Mouse (Mus musculus): ENCODE results near the gene Dmrta2.

Dmrta2 gene

GRCm38 (mm10) chr4:109979461-109980320 is 1.8 kb downstream of the Dmrta2 start:
- no peak for DNase-seq (ENCODE audit: low read depth, low spot score)

- DNase-seq (ENCODE audit: low read depth, low spot score) = no peak
These were observed 2.6 kb downstream of the Dmrta2 start for GRCm38 (mm10) chr4:109980321-109981082.

DNA sequence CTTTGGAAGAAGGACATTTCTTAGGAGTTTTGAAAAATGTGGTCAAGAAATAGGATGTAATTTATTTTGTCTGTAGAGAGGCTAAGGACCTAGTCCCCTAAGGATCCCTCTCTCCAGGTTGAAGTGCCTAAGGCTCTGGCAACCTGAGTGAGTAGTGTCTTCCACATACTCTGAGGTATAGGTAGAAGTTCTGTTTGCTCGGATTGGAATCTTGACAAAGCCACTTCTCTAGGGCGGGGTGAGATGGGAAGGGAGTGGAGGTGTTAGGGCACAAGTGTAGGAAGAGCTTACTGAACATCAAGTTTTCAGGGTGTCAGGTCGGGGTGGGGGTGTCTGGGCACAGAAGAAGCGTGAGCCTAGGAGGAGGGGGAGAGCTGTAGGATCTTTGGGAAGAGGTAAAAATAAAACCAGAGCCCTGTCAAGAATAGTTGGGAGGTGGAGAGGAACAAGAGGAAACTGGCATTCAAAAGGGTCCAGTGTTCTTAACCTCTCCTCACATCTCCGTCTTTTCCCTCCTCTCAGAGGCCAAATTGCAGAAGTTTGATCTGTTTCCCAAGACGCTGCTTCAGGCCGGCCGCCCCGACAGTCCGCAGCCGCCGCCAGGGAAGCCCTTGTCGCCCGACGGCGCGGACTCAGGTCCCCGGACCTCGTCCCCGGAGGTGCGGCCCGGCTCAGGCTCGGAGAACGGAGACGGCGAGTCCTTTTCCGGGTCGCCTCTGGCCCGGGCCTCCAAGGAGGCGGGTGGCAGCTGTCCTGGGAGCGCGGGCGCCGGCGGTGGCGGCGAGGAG is 3.4 kb downstream of the Dmrta2 start:
- DNase-seq (ENCODE audit: low read depth, low spot score) = no peak

DNA sequence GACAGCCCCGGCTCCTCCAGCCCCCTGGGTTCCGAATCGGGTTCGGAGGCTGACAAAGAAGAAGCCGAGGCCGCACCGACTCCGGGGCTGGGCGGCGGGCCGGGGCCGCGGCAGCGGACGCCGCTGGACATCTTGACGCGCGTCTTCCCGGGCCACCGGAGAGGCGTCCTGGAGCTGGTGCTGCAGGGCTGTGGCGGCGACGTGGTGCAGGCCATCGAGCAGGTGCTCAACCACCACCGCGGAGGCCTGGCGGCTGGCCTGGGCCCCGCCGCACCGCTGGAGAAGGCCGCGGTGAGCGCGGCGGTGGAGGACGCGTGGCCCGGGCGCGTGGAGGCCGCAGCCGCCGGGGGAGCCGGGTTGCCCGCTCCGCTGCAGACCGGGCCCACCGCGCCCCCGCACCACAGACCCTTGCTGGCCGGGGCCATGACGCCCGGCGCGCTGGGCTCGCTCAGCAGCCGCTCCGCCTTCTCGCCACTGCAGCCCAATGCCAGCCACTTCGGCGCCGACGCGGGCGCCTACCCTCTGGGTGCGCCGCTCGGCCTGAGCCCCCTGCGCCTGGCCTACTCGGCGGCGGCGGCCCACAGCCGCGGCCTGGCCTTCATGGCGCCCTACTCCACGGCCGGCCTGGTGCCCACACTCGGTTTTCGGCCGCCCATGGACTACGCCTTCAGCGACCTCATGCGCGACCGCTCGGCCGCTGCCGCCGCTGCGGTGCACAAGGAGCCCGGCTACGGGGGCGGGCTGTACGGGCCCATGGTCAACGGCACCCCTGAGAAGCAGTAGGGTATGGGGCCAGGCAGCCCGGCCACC is 4.2 kb downstream of the Dmrta2 start:
- no peak for DNase-seq (ENCODE audit: low read depth, low spot score)

DNA sequence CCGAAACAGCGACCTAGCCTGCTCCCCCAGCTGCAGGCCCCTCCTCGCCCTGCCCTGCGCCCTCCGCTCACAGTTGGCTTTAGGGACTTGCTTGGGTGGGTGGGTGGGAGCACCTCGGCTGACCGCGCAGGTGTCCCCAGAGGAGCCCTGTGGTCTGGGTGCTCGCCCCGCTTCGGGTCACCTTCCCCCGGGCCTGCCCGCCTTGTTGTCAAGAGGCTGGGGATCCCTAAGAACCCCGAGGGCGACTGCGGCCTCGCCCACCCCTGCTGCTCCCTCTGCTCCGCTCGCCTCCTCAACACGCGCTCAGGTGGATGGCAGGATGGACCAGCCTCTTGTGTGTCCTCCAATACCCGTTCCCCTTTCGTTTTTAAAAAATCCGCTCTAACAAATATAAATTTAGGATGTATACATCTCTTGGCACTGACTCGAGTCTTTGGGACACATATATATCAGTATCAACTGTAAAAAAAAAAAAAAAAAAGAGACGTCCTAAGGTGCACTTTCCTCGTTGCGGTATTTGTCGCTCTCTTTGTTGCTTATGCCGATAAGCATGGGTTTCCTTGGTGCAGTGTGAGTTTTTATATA is 4.9 kb downstream of the Dmrta2 start:
- no peak for DNase-seq (ENCODE audit: low read depth, low spot score)

DNA sequence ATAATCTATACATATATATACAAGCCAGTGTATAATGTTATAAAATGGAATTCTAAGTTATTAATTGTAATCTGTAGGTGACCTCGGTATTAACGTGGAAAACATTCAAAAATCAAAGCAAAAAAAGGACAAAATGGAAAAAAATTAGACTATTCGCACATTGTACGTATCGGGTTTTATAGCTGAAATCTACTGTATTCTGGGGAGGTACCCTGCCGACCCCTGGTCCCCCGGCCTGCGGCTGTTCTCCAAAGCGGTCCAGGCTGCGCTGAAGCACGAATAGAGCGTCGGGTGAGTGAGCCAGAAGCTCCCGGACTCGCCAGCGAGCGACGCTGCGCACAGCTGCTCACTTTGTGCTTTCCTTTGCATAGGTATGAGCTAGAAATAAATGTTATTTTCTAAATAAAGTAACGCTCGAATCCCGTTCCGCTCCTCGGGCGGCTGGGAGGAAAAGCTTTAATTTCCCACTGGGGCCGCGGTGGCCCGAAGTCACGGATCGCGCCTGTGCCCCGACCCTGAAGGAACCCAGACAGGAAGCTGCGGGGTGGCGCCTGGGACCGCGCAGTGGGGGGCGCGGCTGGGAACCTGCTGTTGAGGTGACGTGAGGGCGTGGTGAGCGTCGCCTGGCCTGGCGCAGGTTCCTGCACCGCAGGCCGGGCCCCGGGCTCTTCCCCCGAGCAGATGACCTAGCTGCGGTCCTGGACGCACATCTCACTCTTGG is 5.6 kb downstream of the Dmrta2 start:
- no peak for DNase-seq (ENCODE audit: low read depth, low spot score)

- DNase-seq (ENCODE audit: low read depth, low spot score) = no peak
These were observed 6.2 kb downstream of the Dmrta2 start for GRCm38 (mm10) chr4:109984011-109984411.

GRCm38 (mm10) chr4:109984496-109985423 is 6.9 kb downstream of the Dmrta2 start:
- no peak for DNase-seq (ENCODE audit: low read depth, low spot score)

- no peak for DNase-seq (ENCODE audit: low read depth, low spot score)
These were observed 7.7 kb downstream of the Dmrta2 start for GRCm38 (mm10) chr4:109985424-109986172.

- no peak for DNase-seq (ENCODE audit: low read depth, low spot score)
These were observed 8.4 kb downstream of the Dmrta2 start for GRCm38 (mm10) chr4:109986301-109986700.

DNA sequence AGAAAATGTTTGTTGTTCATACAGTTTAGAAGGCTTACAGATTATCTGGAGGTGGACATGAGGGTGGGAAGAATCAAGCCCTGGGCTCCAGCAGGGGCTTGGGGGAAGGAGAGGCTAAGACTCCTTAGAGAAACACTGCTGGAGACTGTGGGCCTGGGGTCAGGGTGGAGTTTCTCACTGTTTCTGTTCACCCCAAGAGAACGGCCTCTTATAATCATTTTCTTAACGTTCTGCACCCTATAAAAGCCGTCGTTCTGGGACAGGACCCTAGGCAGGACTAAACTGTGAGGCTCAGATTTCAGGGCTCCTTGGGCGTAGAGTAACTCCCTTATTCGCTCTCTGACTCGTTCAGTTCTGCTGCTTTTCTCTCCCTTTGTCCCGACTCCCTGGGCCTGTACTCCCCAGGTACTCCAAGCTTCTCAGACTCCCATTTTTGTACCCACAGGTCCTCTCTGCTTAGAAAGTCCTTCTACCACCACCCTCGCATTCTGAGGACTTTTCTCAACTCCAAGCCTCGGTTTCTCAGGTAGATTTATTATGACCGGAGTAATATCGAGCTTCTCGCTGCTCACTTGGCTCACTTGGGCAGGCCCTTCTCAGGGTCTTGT is 9.0 kb downstream of the Dmrta2 start:
- no peak for DNase-seq (ENCODE audit: low read depth, low spot score)

GRCm38 (mm10) chr4:109987560-109988362 is 9.9 kb downstream of the Dmrta2 start:
- no peak for DNase-seq (ENCODE audit: low read depth, low spot score)

GRCm38 (mm10) chr4:109988411-109988810 is 10.6 kb downstream of the Dmrta2 start:
- no peak for DNase-seq (ENCODE audit: low read depth, low spot score)

DNA sequence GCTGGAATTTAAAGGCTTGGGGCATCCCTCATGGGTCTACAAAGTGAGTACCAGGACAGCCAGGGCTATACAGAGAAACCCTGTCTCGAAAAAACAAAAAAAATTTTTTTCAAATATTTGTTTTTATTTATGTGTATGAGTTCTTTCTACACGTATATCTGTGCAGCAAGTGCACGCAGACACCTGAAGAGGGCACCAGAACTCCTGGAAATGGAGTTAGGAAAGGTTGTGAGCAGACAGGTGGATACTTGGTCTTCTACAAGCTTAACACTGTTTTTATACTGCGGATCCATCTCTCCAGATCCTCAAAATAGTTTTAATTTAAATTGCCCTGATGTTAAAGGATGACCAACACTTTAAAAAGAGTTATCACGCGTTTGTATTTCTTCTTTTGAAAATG is 11.4 kb downstream of the Dmrta2 start:
- no peak for DNase-seq (ENCODE audit: low read depth, low spot score)

- no peak for DNase-seq (ENCODE audit: low read depth, low spot score)
These were observed 28.2 kb downstream of the Dmrta2 start for GRCm38 (mm10) chr4:110006044-110006443.

DNA sequence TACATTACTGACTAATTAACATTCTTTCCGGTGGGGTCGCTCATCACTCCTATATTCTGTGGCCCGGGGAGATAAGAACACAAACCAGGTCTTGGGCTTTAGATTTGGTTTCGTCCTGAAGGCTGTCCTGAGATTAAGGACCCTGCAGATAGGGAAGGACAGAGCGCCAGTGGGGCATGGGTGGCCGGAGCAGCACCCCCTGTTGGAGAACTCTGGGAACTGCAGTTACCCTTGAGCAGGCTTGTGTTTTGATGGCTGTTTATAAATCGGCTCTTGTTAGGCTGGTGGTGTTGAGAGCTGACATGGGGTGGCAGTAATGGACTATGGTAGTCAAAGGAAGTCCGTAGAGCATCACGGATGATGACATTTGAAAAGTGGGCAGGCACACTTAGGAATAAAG is 41.3 kb downstream of the Dmrta2 start:
- DNase-seq (ENCODE audit: low read depth, low spot score) = no peak

- peak; percentile 84 for DNase-seq (ENCODE audit: low read depth, low spot score)
These were observed 42.4 kb downstream of the Dmrta2 start for GRCm38 (mm10) chr4:110020255-110020654.

Measured in brain, adult 2 months (tissue).